Mouse (Mus musculus): ENCODE data around the gene Trim67. TPM values are rescaled to one million over a fixed set of nuclear protein-coding genes. Genes with fewer than 3 reads are reported as not detected.

The Trim67 gene
- polyA plus RNA-seq (2014; fragmentation: Illumina TruSeq; extraction: RNeasy Lipid Tissue Mini Kit (QIAGEN cat#74804)): not detected

DNA sequence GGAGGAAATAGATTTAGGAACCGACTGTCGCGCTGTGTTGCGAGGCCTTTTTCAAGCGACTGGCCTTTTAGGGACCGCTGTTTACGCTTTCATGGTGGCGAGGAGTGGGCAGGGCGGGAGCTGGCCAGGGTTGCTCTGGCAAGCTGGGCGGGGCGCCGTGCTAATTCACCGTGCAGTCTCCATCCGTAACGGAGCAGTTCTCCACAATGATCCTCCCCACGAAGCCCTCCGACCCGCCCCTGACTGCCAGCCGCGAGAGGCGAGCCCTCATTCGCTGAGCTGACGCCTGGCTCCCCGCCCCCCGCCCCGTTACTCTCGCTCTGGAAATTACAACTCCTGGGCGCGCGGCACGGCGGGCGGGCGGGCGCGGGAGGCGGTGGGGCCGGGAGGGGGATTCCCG lies at the start of gene Trim67:
Trim67 (plus strand) TSS at position 385 of the 400 bp plus-strand sequence.

DNA sequence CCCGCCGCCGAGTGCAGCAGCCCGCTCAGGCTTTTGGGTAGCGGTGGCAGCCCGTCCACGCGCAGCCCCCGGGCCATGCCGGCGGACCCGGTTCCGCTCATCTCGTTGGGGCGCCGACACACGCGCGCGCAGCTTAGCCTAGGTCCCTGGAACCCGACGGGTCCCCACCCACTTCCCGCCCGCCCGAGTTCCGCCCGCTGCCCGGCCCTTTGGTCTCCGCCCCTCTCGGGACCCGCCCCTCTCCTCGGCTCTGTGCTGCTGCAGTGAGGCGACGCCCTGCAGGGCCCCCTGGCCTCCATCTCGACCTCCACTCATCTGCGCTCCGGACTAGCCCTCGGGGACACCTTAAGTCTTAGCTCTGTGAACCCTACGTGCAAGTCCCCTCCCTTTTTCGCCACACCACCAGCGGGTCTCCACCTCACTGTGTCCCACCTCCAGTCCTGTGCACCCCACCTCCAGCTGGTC lies 41.2 kb upstream of the Trim67 start, which contains the start of gene Fam89a:
Fam89a (minus strand) TSS at position 124 of the 465 bp plus-strand sequence.

DNA sequence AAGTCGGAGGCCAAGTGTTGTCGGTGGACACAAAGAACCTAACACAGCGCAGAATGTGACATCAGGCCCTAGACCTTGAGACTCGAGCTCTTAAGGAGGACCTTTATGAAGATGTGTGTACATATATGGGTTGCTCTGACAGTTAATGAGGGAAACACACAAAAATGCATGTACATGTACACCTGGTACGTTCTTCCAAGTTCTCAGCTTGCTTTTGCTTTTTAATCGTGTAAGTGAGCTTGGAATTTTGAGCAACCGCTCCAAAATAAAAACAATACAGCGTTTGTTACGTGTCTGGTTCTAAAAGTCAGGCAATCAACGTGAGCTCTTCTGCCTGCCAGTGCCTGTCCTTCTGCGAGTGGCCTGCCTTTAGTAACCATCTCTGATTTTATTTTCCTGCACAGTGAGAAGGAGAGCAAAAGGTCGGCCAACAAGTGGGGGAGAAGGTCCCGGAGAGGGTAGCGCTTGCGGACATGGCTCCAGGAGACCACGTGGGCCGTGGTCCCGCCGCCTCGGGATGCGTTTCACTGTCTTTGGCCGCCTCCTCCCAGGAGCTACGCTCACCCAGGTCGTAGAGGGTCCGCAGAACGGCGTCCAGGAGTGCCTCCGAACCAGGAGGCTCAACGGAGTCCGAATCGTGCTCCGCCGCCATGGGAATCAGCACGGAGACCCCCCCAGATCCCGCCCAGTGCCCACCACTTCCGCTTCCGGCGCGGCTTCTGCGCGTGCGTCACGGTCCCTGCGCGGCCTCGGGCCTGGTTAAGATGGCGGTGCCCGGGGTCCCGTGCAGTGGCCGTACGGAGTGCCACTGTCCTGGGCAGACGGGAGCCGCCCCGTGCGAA lies 69.7 kb downstream of the Trim67 start, which contains the start of the genes Gnpat and 2810004N23Rik:
Gnpat (plus strand) TSS at position 713 of the 842 bp plus-strand sequence.
2810004N23Rik (minus strand) TSS at position 800 of the 842 bp plus-strand sequence.

Other genes with a start within 250 kb of the Trim67 start
- 9.4 TPM for gene Agt, start 223.4 kb upstream of the Trim67 start, polyA plus RNA-seq (2014; fragmentation: Illumina TruSeq; extraction: RNeasy Lipid Tissue Mini Kit (QIAGEN cat#74804))
- gene Capn9, start 217.0 kb upstream of the Trim67 start, polyA plus RNA-seq (2014; fragmentation: Illumina TruSeq; extraction: RNeasy Lipid Tissue Mini Kit (QIAGEN cat#74804)): not detected
- 21.7 TPM for gene 2310022B05Rik, start 129.7 kb upstream of the Trim67 start, polyA plus RNA-seq (2014; fragmentation: Illumina TruSeq; extraction: RNeasy Lipid Tissue Mini Kit (QIAGEN cat#74804))
- gene Ttc13, start 71.1 kb upstream of the Trim67 start, polyA plus RNA-seq (2014; fragmentation: Illumina TruSeq; extraction: RNeasy Lipid Tissue Mini Kit (QIAGEN cat#74804)): 34.7 TPM
- gene Arv1, start 71.0 kb upstream of the Trim67 start, polyA plus RNA-seq (2014; fragmentation: Illumina TruSeq; extraction: RNeasy Lipid Tissue Mini Kit (QIAGEN cat#74804)): 2.0 TPM
- gene Fam89a, start 41.3 kb upstream of the Trim67 start, polyA plus RNA-seq (2014; fragmentation: Illumina TruSeq; extraction: RNeasy Lipid Tissue Mini Kit (QIAGEN cat#74804)): not detected
- gene Gnpat, start 69.9 kb downstream of the Trim67 start, polyA plus RNA-seq (2014; fragmentation: Illumina TruSeq; extraction: RNeasy Lipid Tissue Mini Kit (QIAGEN cat#74804)): 63.7 TPM
- 34.8 TPM for gene 2810004N23Rik, start 70.0 kb downstream of the Trim67 start, polyA plus RNA-seq (2014; fragmentation: Illumina TruSeq; extraction: RNeasy Lipid Tissue Mini Kit (QIAGEN cat#74804))
- 12.6 TPM for gene Exoc8, start 104.6 kb downstream of the Trim67 start, polyA plus RNA-seq (2014; fragmentation: Illumina TruSeq; extraction: RNeasy Lipid Tissue Mini Kit (QIAGEN cat#74804))
- gene Sprtn, start 104.8 kb downstream of the Trim67 start, polyA plus RNA-seq (2014; fragmentation: Illumina TruSeq; extraction: RNeasy Lipid Tissue Mini Kit (QIAGEN cat#74804)): 21.3 TPM
- 39.7 TPM for gene Egln1, start 156.2 kb downstream of the Trim67 start, polyA plus RNA-seq (2014; fragmentation: Illumina TruSeq; extraction: RNeasy Lipid Tissue Mini Kit (QIAGEN cat#74804))
- 52.6 TPM for gene Tsnax, start 219.9 kb downstream of the Trim67 start, polyA plus RNA-seq (2014; fragmentation: Illumina TruSeq; extraction: RNeasy Lipid Tissue Mini Kit (QIAGEN cat#74804))

All from ovary, adult 10 weeks (tissue).